Mouse (Mus musculus) kidney, adult 2 months (tissue): Measurements from ENCODE around the gene Memo1.

Experiments used
- CTCF ChIP-seq: fragments of 200-500 bp; conservative IDR thresholded peaks from 2 replicates; pipeline ENCODE4 v1.5.1; 2011; ENCODE audit warnings: low read depth, mild to moderate bottlenecking, control low read depth, low read length, moderate library complexity, mixed read lengths; ENCODE audit not compliant: insufficient read depth, insufficient read length
- POLR2A ChIP-seq: fragments of 200-500 bp; IDR thresholded peaks from one replicate; pipeline ENCODE4 v1.6.1; 2011; ENCODE audit warnings: low read depth, low read length, control low read depth

DNA sequence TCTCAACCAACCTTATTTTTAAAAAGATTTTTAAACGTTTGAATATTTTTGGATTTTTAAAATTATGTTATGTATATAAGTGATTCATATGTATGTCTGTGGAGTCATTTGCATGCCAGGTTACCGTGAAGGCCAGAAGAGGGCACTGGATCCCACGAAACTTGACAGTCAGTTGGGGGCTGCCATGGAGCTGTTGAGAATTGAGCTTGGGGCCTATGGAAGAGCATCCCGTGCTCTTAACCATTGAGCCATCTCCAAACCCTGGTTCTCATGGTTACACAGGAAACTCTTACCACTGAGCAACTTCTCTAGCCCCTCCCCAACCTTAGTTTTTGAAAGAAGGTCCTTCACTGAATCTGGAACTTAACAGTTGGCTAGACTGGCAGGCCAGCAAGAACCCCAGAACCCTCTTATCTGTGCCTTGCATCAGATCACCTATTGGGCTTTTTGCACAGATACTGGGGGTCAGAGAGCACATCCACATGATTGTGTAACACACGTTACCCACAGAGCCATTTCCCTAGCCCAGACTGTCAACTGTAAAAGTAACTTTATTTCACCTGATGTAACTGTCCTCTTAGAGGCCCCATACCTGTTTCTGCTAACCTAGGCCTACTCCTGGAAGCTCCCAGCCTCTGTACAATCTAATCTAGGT, 27.2 kb upstream of the Memo1 start:
- TF ChIP-seq POLR2A, result no peak
- TF ChIP-seq CTCF, result peak; percentile 36
